Mouse (Mus musculus): Measurements from ENCODE around the gene Efhc1.

Efhc1 gene

GRCm38 (mm10) chr1:21010282-21010800 lies 58.9 kb downstream of the Efhc1 start:
- DNase-seq, result no peak

- peak; percentile 20 for DNase-seq
Observed at GRCm38 (mm10) chr1:21014463-21014862, 63.0 kb downstream of the Efhc1 start.

- no peak for DNase-seq
Observed at GRCm38 (mm10) chr1:21023101-21023500, 71.7 kb downstream of the Efhc1 start.

- no peak for DNase-seq
Observed at GRCm38 (mm10) chr1:21025203-21025602, 73.8 kb downstream of the Efhc1 start.

- DNase-seq, result no peak
Observed at GRCm38 (mm10) chr1:21026534-21026933, 75.1 kb downstream of the Efhc1 start.

GRCm38 (mm10) chr1:21029000-21029399 lies 77.6 kb downstream of the Efhc1 start:
- no peak for DNase-seq

- no peak for DNase-seq
Observed at GRCm38 (mm10) chr1:21031650-21032049, 80.2 kb downstream of the Efhc1 start.

- no peak for DNase-seq
Observed at GRCm38 (mm10) chr1:21033065-21033791, 81.8 kb downstream of the Efhc1 start.

- DNase-seq, result no peak
Observed at GRCm38 (mm10) chr1:21033792-21034119, 82.3 kb downstream of the Efhc1 start.

- no peak for DNase-seq
Observed at GRCm38 (mm10) chr1:21035878-21036277, 84.5 kb downstream of the Efhc1 start.

- no peak for DNase-seq
Observed at GRCm38 (mm10) chr1:21037881-21038601, 86.6 kb downstream of the Efhc1 start.

- DNase-seq, result no peak
Observed at GRCm38 (mm10) chr1:21039564-21039963, 88.1 kb downstream of the Efhc1 start.

GRCm38 (mm10) chr1:21040173-21040572 lies 88.7 kb downstream of the Efhc1 start:
- no peak for DNase-seq

Data from kidney, adult 11 months (tissue).